Mouse (Mus musculus): ENCODE results near the gene Maob. TPM values are rescaled to one million over a fixed set of nuclear protein-coding genes. Genes with fewer than 3 reads are reported as not detected.

Gene Maob
- polyA plus RNA-seq (2014; fragmentation: Illumina TruSeq; extraction: RNeasy Lipid Tissue Mini Kit (QIAGEN cat#74804); ENCODE audit: insufficient read depth, low read depth, low replicate concordance) = 28.0 TPM

GRCm38 (mm10) chrX:16817261-16817769 lies at the start of gene Maob:
Maob (minus strand) TSS chrX:16817366.

Other genes starting within 250 kb of the Maob start
- gene Maoa, start 197.7 kb downstream of the Maob start, polyA plus RNA-seq (2014; fragmentation: Illumina TruSeq; extraction: RNeasy Lipid Tissue Mini Kit (QIAGEN cat#74804); ENCODE audit: insufficient read depth, low read depth, low replicate concordance) = 19.4 TPM
- 0.43 TPM for gene Ndp, start 94.4 kb upstream of the Maob start, polyA plus RNA-seq (2014; fragmentation: Illumina TruSeq; extraction: RNeasy Lipid Tissue Mini Kit (QIAGEN cat#74804); ENCODE audit: insufficient read depth, low read depth, low replicate concordance)